Mouse (Mus musculus) thymus, postnatal 25 days (tissue): ENCODE results near the gene Fbf1.
"Not testable (repeated sequence)": the region's sequence is repeated elsewhere in the genome, so short reads cannot be mapped to it uniquely, and the experiment has no call there.

Experiments
- DNase-seq: peaks from one replicate; pipeline ENCODE4 v3.0.0; 2022

The Fbf1 gene

DNA sequence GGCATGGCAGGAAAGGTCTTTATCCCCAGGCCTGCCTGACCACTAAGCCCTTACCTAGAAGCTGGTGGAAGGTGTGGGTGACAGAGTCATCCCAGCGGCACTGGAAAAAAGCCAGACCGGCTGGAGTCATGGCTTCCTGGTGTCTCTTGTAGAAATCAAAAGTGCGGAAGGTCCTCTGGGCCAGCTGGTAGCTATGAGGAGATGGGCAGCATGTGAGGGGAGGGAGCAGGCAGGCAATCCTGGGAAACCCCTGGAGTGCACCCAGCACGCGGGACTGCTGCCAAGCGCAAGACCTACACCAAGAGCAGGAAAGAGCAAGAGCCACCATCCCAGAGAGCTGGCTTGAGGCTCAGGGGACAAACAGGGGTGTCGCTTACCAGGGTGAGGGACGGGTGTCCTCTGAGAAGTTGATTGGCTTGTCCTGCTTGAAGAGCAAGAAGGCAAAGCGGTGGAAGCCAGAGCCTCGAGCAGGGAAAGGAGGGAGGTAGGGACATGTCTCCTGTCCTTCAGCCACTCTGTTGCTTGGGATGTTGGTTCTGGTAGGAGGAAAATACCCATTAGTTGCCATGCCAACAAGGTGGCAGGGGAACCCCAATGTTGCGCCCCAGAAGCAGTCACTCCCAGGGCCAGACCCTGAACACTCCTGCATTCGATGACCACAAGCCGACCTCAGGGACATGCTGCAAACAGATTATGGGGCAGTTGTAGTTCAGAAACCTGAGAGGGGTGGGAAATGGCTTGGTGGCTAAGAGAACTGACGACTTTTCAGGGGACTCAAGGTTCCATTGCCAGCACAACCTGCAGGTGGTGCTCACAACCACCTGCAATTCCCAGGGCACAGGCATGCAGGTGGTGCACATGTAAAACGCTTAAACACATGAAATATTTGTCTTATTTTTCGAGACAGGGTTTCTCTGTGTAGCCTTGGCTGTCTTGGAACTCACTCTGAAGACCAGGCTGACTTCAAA is 35.3 kb downstream of the Fbf1 start:
- no peak for DNase-seq

DNA sequence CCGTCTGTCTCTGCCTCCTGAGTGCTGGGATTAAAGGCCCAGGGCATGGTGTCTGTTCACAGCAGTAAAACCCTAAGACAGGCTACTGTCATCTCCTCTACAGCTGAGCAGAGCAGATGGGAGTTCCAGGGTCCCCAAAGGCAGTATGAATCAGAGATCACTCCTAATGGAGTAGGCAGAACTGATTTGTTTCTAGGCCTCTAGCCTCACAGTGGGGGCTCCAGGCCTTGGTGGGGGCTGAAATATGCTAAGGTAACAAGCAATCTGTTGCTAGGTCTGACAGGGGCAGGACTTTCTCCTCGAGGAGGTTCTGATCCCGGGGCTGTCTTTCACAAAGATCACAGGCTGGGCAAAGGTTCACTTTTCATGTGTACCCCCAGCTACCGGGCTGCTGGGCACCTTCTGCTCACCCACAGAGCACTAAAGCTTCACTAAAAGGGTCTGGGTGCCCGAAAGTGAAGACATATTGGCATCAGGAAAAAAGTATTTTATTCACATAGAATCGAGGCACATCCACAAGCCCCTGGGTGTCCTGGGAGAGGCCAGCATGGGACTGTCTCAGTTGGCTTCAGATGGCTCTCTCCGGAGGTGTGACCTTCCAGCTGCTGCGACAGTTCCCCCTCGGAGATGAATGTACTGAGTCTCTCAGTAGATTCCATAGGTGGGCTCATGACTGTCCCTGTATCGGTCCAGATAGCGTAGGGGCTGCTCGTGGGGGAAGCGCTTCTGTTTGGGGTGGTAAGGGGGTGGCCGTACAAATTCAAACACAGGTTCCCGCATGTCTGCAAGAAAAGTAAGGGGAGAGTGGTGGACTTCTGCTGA is 36.4 kb downstream of the Fbf1 start:
- no peak for DNase-seq

DNA sequence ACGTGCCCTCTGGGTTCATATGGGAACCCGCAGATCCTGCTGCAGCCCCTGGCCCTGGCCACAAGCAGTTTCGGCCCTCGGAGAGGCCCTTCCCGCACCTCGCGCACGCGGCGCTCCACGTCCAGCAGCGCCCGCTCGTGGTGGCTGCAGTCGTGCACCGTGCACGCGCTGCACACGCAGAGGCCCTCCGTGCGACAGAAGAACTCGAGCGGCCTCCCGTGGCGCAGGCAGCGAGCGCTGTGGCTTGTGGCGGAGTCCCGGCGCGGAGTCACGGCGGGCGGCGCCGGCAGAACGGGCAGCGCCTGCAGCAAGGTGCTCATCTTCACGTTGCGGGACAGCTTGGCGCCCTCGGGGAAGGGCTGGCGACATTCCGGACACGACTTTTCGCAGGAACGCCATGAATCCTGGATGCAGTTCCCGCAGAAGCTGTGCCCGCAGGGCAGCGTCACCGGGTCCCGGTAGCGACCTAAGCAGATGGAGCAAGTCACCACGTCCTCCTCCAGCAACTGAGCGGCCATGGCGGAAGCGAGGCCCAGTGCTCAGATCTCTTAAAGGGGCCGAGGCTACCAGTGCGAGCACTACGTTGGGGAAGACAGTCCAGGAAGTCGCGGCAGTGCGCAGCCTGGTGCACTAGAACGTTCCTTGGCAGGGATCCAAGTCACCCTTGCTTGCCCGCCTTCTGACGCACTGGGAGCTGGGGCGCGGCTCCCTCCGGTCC is 37.3 kb downstream of the Fbf1 start, which contains the start of gene Trim65:
TSS of gene Trim65 (minus strand) at position 641 of the 718 bp plus-strand sequence.
- DNase-seq: peak; percentile 89

DNA sequence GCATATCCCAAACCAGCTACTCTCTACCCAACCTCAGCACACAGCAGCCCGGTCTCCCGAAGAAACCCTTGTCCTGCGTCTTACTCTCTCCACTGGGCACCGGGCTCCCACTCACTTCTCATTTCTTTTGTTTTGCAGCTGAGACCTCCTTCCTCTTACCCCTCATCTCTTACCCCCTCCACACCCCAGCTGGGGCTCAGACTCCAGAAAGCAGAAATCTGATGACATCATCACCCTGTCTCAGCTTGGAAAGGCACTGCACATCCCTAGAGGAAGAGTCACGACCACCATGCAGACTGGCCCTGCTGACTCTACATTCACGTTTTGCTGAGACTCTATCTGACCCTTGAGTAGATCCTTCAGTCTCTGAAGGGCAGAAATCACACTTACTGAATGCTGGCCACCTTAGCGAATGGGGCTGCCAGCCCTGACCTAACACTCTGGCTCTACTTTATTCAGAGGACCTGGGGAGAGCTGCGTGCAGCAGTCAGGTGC is 37.9 kb downstream of the Fbf1 start:
- DNase-seq: peak; percentile 38

DNA sequence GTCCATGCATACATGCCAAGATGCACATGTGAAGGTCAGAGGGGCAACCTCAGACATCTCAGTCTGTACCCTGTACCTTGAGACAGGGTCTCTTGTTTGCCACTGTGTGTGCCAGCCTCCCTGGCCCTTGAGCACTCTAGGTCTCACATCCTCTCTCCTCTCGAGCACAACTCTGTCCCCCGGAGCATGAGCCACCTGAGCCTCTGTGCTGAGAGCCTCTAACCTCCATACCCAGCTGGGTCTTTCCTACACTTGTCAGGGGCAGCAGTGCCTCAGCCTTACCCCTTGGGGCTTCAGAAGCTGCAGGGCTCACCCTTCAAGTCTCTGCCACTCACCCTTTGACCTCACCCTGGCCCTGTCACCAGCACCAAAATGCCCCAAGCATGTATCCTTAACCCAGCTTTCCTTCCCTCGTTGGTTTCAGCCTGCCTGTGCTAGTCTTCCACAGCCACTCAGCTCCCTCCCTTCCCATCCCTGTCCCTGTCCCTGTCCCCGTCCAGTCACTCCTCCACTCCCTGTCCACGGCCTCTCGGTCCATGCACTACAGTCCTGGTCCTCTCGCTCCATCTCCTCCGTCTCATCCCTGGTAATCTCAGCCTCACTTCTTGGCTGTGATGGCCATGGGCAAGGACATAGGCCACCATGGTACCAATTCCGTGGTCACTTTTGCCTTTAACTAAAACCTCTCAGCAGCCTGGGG is 38.7 kb downstream of the Fbf1 start:
- no peak for DNase-seq

DNA sequence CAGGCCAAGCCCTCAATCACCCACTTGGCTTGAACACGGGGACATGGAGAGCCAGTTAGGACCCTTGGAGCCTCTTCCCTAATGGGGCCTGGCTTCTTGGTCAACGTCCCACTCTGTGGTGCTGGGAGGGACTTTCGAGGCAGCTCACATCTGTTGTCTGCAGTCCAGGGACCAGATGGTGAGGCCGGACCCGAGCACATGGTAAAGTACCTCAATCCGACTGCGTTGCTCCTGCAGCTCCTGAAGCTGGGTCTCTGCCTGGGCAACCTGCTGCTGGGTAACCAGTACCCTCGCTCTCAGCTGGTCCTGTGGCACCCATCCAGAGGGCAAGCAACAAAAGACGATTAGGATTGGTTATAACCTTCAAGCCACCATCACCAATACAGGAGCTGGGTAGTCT is 40.0 kb downstream of the Fbf1 start:
- no peak for DNase-seq

DNA sequence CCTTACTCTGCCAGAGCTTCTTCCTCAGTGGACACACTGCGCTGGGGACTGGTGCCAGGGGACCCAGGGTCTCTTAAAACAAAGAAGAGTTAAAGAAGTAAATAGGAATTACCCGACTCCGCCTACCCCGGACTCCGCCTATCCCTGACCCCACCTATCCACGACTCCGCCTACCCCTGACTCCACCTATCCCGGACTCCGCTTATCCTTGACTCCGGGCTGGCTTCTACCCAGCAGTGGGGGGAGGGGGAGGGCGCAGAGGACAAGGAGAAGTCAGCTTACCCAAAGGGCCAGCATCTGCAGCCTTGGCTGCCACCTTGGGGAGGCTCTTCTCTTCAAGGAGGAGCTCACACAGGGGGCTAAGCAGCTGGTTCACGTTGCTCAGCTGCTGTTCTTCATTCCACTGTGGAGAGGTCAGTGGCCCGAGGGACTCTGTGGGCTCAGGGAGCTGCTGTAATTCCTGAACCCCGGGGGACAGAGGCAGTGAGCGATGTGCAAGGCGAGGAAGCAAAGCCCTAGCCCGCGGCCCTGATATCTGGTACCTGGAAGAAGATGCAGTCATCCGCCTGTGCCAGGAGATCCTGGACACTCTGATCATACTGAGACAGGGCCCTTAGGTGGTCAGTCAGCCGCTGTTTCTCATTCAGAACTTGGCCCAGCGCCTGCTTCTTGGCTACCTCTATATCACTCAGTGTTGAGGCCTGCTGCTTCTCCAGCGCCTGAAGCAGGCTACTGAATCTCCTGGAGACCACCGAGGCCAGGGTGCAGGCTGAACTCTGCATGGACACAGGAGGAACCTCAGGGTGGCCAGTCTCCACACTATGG is 40.6 kb downstream of the Fbf1 start, which contains the start of gene Trim47:
TSS of gene Trim47 (minus strand) at position 55 of the 825 bp plus-strand sequence.
- DNase-seq: no peak

DNA sequence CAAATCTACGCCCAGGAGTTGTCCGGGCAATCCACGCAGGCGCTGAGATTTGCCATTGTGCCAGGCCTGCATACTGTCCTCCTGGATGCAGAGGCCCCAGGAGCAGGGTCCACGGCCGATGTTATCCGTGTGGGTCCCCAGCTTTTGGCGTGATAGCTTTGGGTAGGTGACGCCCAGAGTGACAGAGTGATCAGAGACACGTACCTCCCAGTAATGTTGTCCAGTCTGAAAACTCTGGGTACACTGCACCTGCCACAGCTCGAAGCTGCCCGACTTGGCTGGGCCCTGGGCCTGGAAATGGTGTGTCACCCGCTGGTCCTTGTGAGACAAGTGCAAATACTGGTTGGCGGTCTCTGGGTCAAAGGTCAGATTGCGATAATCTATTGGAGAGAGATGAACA is 41.7 kb downstream of the Fbf1 start:
- no peak for DNase-seq

DNA sequence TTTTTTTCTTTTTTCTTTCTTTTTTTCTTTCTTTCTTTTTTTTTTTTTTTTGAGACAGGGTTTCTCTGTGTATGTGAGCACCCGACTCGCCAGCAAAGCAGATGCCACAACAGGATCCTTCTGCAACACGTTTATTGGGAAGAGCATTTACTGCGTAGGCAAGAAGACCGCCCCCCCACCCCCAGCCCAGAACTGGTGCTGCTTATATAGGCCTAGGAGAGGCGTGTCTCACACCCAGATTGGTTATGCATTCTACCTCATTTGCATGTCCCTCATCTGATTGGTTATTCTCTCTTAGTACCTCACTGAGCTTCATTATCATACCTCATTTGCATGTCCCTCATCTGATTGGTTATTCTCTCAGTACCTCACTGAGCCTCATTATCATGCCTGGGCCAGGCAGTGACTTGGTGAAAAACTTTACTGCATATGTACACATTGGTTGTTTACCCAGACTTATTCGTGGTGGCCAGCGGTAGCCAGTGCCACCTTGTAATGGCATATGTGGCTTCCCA is 46.2 kb downstream of the Fbf1 start:
- DNase-seq: not testable (repeated sequence)

DNA sequence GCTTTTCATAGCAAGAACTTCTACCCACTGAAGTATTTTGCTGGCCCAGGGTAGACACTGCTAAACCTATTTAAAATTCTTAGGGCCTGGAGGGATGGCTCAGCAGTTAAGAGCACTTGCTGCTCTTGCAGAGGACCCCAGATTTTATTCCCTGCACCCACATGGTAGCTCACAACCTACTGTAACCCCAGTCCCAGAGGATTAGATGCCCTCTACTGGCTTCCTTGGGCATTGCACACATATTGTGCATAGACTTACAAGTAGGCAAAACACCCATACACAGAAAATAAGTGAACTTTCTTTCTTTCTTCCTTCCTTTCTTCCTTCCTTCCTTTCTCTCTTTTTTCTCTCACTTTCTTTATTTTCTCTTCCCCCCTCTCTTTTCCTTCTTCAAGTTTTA is 50.1 kb downstream of the Fbf1 start:
- no peak for DNase-seq

DNA sequence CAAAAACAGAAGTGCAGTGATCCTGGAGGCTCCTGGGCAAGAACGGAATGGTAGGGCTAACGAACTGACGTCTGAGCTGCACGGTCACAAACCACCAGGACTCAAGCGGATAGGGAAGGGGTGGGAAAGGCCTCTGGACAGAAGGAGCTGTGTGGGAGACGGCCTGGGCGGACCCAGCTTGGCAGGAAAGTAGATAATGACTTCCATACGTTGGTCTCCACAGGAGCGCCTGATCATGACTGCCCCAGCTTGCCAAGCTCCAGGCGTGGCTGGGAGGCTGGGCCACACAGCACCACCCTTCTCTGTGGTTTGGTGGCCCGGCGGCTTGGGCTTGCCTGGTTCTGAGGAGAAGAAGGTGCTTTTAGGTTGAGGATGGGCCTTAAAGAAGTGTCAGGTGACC is 50.7 kb downstream of the Fbf1 start:
- no peak for DNase-seq

DNA sequence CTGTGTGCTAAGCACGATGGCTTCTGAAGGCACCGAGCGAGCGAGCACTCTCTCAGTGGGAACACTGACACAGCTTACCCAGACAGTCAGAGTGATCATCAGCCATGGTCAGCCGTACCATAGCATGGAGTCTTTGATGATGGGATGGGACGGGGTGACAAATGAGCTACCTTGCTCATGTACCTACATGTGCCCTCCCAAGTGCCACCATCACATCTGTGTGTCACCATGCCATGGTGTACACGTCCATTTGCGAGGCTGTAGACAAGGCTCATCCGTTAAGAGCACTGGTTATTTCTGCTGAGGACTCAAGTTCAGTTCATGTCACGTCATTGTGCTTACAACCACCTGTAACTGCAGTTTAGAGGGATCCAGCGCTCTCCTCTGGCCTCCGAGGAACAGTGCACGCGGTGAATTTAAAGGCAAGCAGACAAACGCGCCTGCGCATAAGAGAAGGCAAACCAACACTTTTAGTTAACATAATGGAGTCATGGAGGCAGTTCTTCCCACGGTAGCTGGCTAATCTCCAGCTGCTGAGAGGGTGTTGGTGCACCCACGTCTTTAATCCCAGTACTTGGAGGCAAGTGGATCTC is 56.3 kb downstream of the Fbf1 start:
- DNase-seq: no peak

DNA sequence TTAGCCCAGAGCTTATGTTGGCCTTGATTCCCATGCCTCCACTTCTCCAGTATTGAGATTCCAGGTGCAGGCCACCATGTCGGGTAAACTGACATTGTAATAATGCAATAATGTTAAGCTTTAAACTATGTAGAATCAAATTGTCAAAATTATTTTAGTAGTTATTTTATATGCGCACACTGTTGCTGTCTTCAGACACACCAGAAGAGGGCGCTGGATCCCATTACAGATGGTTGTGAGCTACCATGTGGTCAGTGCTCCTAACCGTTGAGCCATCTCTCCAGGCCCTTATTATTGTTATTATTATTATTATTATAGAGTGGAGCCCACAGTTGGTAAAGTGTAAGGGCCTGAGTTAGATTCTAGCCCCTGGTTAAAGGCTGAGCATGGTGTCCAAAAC is 56.9 kb downstream of the Fbf1 start:
- DNase-seq: no peak

DNA sequence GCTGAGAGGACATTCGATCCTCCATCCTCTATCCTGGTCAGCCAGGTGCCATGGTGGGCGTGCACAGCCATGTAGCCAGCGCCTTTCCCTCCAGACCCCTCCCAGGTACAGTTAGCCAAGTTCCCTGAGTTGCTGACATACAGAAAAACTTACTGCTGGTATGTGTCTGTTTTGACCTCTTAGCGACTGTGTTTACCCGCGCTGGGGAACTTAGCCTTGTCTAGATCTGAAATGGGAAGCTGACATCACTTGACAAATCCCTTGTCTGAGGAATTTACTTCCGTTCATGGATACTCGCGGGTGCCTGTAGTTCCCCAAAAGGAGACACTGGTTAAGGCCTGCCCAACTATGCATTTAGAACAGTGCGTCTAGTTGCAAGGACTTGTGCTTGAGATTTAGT is 57.4 kb downstream of the Fbf1 start:
- no peak for DNase-seq

DNA sequence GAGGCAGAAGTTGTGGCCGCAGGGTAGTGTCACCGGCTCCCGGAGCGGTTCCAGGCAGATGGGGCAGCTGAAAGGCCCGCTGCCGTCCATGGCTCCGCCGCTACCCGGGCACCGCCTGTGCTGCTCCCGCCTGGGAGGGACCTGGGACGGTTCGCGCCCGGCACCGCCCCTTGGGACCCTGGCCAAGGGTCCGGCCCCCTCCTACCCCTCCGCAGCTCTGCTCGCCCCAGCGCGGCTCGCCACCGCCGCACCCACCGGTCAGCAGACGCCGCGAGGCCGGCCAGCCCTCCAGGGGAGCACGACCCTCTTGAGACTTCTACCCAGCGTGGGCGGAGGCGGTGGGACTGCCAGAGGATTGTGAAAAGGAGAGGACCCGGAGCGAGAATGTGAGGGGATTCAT is 57.8 kb downstream of the Fbf1 start:
- no peak for DNase-seq

DNA sequence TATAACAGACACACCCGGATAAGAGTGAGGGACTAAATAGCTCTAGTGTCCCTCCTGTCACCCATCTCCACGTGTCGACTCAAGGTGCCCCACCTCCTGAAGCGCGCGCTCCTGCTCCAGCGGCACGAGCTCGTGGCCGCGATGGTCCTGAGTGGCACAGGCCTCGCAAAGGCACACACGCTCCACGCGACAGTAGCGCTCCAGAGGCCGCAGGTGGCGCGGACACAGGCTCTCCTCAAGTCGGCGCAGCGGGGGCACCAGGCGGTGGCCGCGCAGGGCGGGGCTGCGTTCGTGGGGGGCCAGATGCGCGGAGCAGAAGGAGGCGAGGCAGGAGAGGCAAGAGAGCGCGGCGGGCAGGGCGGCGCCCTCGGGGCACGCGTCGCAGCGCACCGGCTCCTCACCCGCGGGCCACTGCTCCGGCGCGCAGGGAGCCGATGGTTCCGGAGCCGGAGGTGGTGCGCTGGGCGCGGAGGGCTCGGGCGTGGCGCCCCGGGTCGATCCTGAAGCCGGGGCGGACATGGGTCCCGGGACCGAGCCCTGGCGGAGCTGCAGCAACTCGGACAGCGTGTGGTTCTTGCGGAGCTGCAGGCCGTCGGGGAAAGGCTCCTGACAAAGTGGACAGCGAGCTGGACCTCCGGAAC is 58.4 kb downstream of the Fbf1 start:
- no peak for DNase-seq

DNA sequence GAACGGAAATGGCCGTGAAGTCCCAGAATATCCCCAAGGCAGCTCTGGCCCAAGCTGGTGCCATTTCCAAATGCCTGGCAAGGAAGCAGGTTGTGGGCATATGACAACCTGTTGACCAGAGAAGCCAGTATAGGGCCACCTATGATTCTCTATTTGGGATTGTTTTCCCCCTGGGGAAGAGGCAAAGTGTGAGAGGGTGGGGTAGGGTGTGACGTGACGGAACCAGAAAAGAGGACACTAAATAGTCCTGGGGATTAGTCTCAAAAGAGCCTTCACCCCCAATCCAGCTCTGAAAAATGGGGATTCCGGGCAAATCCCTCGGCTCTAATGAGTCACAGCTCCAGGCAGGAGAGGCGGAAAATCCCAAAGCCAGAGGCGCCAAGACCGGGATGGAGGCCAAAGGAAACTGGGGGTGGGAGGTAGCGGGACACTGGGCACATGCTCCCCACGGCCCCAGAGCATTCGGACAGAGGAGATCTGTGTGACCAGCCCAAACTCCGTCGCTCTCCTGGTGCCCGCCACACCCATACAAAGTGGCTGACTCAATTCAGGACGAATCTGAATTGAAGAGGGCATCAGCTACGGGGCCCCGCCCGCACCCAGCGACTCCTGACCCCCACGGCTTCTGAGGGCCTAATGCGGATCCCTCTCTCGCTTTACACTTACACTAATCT is 59.4 kb downstream of the Fbf1 start:
- no peak for DNase-seq

DNA sequence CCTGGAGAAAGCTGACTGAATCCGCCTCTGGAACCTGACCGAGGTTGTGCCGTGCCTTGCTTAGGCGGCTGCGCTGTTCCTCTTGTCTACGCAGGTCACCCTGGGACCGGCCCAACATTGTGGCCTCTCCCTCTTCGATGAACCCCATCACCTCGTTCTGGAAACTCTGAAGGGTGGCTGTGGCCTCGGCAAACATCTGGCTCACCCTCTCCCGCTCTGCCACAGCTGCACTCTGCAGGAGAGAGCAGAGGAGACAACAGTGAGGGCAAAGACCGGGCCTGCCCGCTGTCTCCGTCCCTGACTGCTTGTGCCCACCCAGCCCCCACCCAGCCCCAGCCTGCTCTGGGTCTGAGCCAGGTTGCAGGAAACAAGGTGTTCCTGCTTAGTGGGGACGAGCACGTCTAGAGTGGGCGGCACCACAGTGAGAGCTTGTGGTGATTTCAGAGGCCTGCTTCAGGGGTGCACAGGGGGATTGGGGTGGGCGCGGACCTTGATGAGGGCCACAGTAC is 60.1 kb downstream of the Fbf1 start:
- no peak for DNase-seq
